Mouse (Mus musculus) adrenal gland, adult 18-20 months (tissue): ENCODE results near the gene 3110040M04Rik. TPM values are rescaled to one million over a fixed set of nuclear protein-coding genes. Genes with fewer than 3 reads are reported as not detected.
"Not testable (repeated sequence)": the region's sequence is repeated elsewhere in the genome, so short reads cannot be mapped to it uniquely, and the experiment has no call there.

Experiments
- DNase-seq, 2 experiments: peaks; one replicate each; pipeline ENCODE4 v3.0.0; 2021 to 2022; ENCODE audit warnings: low spot score in 2 of 2
- long read RNA-seq, 2 experiments: library from polyadenylated mRNA; stranded (forward); transcript quantifications; one replicate each; pipeline ENCODE4 v2.0.0; 2021
- total RNA-seq, 2 experiments: library from RNA; stranded (reverse); gene quantifications; 1 replicate in 1 of 2; 2 replicates in 1 of 2; pipeline ENCODE4 v1.2.3; 2021

The 3110040M04Rik gene
- not detected for total RNA-seq
- long read RNA-seq, experiment 1 = 0 reads
- long read RNA-seq, experiment 2 = 0 reads

DNA sequence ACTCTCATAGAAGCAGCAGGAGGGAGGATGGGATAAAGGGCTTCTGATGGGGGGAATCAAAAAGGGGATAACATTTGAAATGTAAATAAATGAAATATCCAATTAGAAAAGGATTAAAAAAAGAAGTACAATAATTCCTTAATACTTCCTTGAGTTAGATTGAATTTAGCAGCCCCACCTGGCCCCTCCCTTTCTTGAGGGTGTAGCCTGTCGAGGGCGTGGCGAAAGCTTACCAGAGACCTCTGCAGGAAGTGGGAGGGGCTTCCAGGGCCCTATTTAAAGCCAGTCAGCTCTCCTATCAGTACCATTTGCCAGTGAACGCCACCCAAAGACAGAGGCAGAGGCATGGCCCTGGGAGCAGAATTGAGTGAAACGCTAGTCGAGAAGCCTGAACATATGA is at the start of gene 3110040M04Rik:
TSS of gene 3110040M04Rik (plus strand) at position 304 of the 400 bp plus-strand sequence.
- not testable (repeated sequence) for DNase-seq

DNA sequence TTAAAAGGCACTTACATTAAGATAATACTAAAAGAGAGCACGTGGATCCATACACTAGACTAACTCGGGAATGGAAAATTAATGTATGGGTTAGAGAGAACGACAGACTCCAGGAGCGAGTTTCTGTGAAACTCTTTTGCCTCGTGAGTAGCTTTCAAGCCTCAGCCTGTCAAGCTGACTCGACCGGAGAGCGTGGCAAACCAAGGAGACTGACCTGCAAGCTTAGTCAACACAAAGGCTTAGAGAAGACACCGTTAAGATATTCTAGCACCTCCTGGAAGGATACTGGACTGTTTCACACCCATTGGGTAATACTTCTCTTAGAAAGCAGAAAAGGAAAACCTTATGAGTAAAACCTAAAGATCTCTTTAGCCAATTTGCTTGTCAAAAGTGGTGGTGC is 49.8 kb upstream of the 3110040M04Rik start:
- not testable (repeated sequence) for DNase-seq

DNA sequence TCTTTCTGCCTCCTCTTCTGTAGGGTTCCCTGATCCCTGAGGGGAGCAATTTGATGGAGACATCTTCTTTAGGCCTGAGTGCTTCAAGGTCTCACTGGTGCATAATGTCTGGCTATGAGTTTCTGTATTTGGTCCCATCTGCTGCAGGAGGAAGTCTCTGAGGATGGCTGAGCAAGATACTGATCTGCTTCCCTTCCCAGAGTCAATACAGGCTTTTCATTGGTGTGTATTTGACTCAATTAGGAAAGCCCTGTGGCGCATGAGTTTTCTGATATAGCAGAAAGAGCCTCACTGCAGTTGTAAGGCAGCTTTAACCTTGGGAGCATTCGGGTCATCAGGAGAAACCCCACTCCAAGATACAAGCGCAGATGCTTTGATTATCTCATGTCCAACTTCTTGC is 47.8 kb upstream of the 3110040M04Rik start:
- no peak for DNase-seq

DNA sequence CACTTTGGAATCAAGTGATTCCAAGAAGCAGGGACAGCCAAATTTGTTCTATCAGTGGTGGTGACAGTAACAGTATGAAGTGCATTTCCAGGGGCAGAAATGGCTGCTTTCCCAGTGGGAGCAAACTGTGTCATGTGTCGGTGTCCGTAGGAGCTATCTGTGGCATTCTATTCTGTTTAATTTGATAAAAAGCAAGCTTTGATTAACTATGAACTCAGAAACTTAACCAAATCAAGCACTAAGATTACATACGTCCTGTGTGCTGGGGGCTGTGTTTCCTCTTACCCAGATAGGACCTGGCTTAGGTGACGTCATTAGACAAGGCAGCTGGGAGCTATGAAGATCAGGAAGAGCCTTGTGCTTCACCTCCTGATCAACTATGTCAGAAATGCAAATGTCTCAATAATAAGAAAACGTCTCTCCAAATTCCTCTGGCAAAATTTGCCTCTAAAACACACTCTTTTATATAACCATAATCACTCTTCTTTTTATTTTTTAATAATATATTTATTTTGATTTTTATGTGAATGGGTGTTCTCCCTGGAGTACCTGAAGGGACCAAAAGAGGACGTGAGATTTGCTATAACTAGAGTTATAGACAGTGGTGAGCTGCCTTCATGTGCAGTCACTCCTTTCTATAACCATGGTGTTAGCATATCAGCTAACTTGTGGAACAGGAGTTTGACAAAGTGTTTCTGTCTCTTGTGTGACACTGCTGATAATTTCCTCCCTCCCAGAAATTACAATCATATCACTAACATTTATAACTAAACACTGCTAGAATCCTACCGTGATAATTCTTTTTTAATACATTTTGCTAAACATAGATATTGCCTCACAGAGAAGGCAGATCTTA is 46.9 kb upstream of the 3110040M04Rik start:
- DNase-seq = no peak

DNA sequence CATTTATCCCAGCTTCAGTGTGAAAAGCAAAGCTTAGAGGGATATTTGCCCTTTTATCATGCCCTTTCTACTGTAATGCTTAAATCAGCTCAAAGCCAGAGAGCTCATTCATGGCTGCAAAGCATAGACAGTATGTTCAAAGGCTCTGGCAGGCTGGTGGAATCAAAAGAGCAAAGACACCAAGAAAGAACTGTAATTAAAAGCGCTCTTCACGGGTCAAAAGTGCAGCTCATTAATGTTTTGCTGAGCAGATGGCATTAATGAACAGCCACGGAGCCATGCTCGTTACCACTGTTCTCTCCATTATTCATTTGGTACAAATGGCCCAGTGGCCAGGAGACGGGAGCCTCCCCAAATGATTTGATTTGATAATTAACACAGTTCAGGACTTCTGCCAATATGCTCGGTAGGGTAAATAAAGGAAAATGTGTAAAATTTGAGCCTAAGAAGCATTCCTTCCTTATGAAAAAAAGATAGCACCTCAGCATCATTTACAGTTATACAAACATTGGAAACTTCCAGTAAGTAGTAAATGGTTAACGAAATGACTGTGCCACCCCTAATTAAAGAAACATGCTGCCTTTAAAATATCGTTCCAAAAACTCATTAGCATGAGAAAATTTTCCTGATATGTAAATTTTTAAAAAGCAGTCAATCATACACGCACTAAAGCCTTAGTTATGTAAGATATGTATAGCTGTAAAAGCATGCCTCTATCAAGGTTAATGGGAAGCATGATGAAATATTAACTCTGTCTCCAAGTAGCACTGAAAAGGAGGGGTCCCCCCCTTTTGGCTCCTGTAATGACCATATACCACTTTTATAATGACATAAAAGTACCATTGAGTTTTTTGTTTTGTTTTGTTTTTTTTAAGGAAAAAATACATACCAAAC is 45.7 kb upstream of the 3110040M04Rik start:
- no peak for DNase-seq

DNA sequence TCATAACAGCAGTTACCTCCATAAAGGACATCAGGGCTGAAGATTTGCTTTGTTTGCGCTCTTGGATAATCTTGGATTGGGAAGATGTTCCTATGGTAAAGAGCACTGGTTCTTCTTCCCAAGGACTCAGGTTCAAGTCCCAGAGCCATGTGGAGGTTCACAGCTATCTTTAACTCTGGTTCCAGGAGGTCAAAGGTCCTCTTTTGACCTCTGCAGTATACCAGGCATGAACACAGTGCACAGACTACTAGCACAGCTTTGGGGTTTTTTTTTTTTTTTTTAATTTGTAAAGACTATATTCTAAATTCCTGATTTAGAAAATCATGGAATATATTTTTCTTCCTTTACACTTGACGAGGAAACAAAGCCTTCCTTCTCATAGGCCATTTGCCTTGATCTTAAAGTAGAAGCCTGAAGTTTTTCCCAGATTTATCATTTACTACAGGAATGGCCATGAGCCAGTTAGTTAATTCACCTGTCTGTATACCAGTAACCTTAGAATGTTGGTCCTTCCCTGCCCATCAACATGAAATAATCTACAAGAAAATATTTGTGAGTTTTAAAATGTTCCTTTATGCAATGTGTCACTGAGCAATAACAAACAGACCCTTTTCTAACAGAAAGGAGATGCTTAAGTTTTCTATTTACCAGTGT is 44.9 kb upstream of the 3110040M04Rik start:
- DNase-seq = no peak

DNA sequence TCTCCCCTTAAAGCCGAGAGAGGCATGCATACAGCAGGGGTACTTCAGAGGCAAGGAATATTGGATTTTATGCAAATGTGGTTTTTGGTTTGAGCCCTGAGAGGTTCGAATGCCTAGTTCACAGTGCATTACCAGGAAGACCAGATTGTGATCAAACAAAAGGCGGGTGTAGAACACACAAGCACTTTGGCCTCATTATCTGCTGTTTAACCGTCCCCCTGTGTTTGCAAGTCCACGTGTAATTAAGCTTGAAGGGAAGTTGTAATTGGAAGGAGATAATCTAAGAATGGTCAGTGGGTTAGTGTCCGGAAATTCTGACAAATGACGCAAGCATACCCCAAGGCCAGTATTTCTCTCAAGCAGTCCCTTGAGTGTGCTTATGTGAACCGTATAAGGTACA is 37.9 kb upstream of the 3110040M04Rik start:
- DNase-seq = no peak

DNA sequence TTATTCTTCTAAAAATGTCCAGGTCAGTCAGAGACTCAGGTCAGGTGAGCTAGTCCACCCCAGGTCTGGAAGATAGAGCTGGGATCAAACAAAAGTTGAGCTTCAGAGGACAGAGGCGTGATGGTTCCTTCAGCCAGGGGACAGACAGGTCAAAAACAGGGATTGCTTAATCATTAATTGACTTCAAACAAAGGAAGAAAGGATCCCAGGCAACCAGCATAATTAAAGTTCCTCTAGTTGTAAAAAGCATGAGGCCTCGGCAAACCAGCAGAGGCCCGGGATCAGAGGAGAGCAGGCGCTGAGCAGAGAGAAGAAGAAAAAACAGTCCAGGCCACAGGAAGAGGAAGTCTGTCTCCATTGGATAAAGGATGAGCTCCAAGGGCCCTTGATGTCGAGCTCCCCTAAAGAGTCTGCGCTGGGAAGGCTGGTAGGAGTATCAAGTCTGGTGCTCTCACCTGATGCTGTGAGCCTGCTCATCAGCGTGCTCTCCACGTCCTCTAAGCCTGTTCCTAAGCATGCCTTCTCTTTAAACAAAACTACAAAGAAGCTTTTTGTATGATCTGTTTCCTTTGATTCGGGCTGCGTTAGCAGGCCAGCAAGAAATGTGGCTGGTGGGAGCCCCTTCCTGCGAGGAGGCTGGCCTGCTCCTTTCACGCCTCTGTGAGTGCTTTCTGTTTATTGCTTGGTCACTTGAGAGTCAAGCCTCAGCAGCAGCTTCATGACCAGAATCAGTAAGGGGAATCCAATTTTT is 36.4 kb upstream of the 3110040M04Rik start:
- DNase-seq = no peak

DNA sequence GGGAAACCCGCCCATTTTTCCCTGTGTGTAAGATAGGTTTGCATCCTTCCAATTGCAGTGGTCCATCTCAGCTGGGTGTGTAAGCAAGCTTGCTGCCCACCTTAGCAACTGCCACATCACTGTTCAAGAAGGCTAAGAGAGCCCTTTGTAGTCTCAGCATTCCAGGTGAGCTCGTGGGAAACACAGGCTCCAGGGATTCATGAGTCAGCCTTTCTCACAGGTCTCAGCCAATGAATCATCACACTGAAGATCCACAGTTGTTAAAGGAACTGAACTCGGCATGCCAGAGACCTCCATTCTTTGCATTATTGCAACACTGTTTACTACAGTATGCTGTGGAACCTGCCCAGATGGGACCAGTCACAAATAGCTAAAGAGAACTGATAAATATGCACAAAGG is 35.3 kb upstream of the 3110040M04Rik start:
- no peak for DNase-seq

DNA sequence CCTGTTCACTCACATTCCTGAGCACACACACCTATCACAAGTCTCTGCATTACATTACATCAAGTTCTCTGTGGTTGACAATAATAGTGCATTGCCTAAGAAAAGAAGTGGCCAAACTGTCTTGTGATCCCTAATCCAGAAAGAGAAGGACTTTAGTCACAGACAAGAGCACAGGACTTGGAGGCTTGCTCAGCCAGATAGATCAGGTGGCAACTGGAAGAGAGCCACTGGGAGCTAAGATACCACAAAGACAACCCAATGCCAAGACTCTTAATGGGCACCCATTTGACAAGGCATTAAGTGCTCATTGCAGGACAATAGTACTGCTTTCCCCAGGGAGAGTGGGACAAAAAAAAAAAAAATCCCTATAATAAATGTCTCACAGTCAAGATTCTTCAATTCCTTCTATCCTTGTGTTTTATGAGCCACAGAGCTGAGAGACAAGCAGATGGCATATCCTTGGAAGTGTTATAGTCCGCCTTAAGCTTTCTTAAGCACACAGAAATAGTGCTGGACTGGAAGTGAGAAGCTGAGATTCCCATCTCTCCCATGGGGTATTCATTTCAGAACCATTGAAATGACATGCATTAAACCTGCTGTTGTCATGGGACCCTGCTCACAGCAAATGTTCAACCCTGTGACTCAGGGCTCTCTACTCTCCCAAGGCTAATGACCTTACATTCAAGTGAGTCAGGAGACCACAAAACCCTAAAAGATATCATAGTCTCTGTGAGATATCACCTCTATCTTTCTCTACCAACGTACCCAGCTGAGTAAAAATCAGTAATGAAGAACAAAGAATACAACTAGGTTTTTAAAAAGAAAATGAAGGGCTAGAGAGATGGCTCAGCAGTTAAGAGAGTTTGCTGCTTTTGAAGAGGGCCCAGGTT is 32.1 kb upstream of the 3110040M04Rik start:
- no peak for DNase-seq

DNA sequence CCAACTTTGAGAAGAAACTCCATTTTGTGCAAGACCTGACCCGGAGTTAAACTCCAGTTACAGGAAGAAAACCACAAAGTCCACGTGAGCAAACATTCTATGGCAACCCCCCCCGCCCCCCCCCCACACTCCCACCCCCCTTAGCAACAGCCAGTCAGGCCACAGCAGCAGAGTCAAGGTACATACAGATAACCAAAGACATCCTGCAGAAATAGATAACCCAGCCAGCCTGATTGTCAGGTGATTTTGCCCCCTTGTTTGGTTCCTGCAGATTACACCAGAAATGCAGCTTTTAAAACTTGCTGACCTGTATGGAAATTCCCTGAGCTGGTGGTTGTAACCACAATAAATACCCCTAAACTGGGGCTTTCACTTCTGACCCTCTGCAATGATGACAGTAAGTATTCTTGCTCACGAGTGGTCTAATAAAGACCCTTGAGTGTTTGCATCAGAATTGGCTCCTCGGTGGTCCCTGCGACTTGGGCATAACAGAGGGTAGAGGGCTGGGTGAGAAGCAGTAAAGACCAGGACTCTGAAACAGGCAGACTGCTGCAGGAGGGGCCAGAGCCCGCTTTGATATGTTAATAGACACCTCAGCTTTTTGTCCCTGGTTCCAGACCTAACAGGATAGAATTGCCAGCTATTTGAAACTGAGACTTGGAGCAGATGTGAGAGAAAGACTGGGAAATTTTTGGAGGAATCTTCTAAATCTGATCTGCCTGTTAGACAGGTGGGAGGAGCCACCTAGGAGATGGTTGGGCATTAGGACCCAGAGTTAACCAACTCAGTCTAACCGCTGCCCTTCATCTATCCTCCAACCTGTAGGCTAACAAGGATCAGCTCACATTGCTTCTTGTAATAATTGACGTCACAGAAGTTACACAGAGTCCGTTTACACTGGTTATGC is 26.6 kb upstream of the 3110040M04Rik start:
- DNase-seq = no peak

DNA sequence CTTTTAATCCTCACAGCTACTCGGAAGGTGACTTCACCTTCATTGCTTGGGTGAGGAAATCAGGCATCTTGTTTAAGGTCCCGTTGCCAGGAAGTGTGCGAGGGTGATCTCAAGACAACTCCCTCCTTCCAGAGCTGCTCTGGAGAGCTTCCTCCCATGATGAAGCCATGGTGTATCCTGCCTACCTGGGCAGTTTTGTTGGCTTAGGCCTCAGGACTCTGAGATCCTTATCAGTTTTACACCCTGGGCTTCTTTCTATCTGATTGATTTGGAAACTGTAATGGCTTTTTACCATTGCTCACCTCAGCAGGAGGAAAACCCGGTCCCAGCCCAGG is 26.0 kb upstream of the 3110040M04Rik start:
- no peak for DNase-seq

DNA sequence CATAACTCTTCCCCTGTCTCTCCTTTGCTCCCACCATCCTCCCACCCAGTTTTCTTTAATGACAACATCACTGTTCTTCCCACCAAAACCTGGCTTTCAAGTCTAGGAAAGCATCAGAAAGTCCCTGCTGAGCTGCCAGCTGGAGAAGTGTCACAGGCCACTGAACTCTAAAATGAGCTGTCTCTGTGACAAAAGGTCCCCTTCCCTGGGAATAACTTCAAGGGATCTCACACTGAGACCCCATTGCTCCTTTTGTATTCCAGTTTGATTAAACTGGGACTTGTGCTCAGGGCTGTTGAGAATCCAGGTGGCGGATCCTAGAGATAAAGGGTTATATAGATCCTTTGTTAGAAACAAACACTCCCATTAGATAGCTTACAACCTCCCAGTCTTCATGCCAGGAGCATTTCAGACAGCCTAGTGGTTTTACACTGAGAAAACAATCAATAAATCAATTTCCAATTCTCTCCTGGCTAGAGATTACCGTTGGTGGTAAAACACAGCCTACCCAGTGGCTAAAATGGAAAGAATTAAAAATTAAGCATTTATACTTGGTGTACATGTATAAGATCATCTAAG is 25.3 kb upstream of the 3110040M04Rik start:
- no peak for DNase-seq

DNA sequence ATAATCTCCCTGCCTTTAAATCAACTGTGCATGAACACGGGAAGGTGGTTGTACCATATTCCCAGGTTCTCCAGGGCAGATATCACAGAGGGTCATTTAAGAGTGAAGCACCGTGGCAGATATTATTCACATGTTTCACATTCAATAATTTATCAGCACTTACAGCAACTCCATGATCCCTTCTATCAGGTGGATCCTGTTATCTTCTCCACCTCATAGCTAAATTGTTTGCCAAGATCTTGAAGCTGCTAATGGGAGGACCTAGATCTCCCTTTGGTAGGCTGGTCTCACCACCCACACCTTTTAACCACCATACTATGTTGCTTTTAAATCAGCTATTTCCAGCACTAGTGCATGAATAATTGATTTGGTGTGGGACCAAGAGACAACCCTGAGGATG is 23.8 kb upstream of the 3110040M04Rik start:
- no peak for DNase-seq

DNA sequence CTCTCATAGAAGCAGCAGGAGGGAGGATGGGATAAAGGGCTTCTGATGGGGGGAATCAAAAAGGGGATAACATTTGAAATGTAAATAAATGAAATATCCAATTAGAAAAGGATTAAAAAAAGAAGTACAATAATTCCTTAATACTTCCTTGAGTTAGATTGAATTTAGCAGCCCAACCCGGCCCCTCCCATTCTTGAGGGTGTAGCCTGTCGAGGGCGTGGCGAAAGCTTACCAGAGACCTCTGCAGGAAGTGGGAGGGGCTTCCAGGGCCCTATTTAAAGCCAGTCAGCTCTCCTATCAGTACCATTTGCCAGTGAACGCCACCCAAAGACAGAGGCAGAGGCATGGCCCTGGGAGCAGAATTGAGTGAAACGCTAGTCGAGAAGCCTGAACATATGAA is 21.7 kb upstream of the 3110040M04Rik start, which contains the start of gene Gm47985:
TSS of gene Gm47985 (plus strand) at position 272 of the 400 bp plus-strand sequence.
- not testable (repeated sequence) for DNase-seq

DNA sequence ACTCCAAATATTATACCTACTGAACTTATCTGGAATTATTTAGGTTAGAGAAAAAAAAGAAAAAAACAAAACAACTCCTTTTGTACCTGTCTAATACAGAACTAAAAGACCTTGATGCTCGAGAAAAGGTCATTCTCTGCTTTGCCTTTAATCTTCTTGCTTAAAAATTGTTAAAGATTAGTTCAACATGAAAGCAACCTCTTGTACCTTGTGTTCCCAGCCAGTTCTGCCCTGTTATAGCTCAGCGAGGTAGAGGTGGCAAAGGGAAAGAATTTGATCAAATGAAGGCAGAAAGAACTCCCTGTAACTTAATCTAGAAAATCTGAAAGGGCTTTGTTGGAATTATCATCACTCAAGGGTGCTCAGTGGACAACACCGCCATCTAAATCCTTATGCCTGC is 17.7 kb upstream of the 3110040M04Rik start:
- DNase-seq = not testable (repeated sequence)

DNA sequence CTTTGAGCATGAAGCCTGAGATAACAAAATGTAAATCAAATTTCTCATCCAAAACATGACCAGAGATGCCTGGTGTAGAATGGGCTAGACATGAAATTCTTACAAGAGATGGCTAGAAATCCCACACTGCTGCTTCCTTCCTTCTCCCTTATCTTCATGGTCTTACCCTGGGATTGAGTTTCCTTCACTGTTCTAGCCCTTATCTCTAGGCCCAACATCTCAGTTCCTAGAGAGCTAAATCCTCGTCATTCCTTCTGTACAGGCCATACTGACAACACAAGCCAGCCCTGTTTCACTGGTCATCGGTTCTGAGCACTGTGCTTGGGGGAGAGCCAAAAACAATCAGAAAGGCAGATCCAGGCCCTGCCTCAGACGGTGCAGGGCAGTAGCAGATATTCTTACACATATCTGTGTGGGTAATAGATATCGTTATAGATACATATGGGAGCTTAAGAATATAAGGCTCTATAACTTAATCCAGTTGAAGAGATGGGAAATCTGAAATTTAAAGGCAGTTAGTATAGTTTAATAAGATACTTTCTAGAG is 17.0 kb upstream of the 3110040M04Rik start:
- not testable (repeated sequence) for DNase-seq

DNA sequence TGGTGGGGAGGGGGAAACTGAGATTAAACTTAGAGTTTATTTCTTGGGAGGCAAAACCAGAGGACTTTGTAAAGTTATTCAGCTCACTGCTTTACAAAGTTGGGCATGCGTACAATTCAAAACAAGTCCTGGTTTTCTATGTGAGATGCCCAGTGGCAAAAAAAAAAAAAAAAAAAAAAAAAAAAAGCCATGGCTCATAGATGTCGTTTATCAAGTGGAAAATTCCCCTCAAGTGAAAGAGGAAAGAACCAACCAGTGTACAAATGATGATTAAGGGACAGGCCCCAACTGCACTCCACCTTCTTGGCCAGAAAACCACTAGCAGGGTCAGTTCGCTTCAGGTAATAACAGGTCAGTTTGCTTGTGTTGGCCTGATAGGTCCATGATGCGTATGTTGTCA is 15.5 kb upstream of the 3110040M04Rik start:
- DNase-seq = no peak
